Mouse (Mus musculus) c-Kit-positive CD71-positive TER-119-negative erythroid progenitor cells, embryonic 14.5 days (primary cell): ENCODE data around the gene Tmem11.
A peak's percentile ranks its signal among the peaks of the same experiment; 100 is the strongest.
"Not testable (repeated sequence)": the region's sequence is repeated elsewhere in the genome, so short reads cannot be mapped to it uniquely, and the experiment has no call there.

Experiments used
- DNase-seq: peaks from one replicate; pipeline ENCODE4 v3.0.0-alpha.2; 2013; ENCODE audit warnings: low read depth

Tmem11 gene

DNA sequence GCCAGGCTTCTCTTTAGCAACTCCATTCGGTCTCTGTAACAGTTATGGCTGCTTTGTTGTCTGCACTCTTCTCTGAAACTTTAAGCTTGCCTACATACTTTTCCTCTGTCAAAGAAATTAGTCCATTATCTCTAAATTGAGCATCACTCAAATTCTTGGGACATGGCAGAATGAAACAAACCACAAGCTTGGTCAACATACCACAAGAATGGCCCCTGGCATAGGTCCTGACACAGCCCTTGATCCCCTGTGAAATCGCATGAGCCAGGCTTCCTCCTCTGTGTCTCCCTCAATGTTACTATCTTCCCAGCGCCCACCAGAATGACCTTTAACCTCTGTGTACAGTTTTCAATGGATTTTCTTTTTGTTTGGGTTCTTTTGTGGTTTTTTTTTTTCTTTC, 3.3 kb upstream of the Tmem11 start:
- no peak for DNase-seq

DNA sequence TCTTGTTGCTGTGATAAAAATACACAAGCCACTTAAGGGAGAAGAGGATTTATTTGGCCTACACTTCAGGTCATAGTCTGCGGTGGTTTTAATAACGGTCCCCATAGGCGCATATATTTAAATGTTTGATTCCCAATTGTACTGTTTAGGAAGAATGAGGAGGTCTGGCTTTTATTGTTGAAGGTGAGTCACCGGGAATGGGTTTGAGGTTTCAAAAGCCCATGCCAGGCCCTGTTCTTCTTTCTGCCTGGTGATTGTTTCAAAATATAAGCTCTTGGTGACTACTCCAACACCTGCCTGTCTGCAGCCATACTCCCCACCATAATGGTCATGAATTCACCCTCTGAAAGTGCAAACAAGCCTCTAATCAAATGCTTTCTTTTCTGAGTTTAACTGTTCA, 1.5 kb upstream of the Tmem11 start:
- DNase-seq, result no peak

- peak; percentile 66 for DNase-seq
These were observed 351 bp upstream of the Tmem11 start for GRCm38 (mm10) chr11:60879423-60879822.

- DNase-seq, result peak; percentile 46
These were observed 938 bp downstream of the Tmem11 start for GRCm38 (mm10) chr11:60878056-60878612.

DNA sequence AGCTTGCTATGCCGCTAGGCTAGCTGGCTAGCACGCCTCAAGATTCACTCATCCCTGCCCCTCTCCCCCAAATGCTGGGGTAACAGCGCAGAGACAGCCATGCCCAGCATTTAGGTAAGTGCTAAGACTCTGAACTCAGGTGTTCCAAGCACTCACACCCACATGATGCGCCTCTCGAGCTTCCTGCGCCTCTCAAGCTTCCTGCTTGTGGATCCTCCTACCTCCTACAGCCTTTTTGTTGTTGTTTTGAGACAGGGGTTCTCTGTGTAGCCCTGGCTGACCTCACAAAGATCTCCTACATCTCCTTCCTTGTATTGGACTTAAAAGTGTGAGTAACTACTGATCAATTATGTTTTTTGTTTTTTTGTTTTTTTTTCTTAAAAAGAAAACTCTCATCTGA, 6.0 kb downstream of the Tmem11 start:
- no peak for DNase-seq

DNA sequence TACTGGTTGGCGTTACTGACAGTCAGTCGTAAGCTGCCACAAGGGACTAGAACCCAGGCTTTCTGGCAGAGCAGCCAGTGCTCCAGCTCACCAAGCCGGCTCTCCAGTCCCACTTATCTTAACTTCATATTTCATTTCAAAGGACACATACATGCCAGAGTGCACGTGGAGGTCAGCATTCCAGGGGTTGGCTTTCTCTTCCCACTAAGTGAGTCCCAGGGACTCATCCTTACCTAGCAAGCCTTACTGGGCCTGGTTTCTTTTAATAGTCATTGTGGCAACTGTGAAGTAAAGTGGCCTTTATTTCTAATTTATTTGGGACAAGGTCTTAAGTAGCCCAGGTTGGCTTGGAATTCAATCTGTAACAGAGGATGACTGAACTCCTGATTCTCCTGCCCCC, 7.7 kb downstream of the Tmem11 start:
- DNase-seq, result no peak

GRCm38 (mm10) chr11:60869471-60869870, 9.6 kb downstream of the Tmem11 start:
- DNase-seq, result not testable (repeated sequence)

DNA sequence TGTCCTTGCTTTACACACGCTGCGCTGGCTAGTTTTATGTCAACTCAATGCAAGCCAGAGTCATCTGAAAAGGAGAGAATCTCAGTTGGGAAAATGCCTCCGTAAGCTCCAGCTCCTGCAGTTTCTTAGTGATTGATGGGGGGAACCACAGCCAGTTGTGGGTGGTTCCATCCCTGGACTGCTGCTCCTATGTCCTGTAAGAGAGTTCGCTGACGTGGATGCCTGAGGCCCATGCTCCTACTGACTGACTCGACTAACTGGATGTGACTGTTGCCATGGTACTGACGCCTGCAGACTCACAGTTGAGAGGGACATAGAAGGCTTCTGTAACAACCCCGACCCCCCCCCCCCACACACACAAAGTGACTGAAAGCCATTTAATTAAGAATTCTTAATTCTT, 11.2 kb downstream of the Tmem11 start:
- DNase-seq, result no peak

- no peak for DNase-seq
These were observed 11.6 kb downstream of the Tmem11 start for GRCm38 (mm10) chr11:60867456-60867855.

- DNase-seq, result no peak
These were observed 13.1 kb downstream of the Tmem11 start for GRCm38 (mm10) chr11:60866021-60866420.

- no peak for DNase-seq
These were observed 14.2 kb downstream of the Tmem11 start for GRCm38 (mm10) chr11:60864916-60865315.

DNA sequence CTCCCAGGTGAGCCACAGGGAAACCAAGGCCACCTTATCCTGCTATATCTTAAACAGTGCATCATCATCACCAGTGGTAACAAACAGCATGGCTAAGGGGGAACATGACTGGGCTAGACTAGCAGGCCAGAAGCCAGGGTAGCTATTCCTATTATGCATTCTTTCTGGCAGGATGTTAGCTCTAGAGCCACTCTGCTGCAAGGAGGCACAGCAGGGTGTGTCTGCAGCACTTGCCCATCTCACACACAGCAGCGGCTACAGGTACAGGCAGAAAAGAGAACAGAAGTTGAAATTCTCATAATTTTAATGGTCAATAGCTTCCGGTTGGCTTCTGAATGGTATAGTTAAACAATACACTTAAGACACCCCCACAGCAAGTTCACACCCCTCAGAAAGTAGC, 14.9 kb downstream of the Tmem11 start:
- DNase-seq, result no peak

- DNase-seq, result no peak
These were observed 15.9 kb downstream of the Tmem11 start for GRCm38 (mm10) chr11:60863196-60863595.

DNA sequence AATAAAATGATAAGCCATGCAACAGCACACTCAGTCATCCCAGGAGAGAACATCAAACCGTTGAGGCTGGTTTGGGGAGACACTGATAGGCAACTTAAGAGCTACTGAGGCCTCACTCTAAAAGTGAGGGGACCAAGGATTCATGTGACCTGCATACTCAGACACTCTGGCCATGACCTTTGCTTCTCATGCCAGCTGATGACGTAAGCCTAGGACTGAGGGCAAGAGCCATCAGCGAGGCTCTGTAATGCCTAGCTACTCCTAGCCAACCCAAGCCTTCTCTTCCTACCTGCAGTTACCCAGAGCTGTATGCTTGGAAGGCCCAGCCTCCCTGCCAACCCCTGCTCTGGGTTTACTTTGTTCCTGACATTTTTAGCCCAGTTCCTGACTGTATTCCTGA, 17.1 kb downstream of the Tmem11 start:
- DNase-seq, result no peak

DNA sequence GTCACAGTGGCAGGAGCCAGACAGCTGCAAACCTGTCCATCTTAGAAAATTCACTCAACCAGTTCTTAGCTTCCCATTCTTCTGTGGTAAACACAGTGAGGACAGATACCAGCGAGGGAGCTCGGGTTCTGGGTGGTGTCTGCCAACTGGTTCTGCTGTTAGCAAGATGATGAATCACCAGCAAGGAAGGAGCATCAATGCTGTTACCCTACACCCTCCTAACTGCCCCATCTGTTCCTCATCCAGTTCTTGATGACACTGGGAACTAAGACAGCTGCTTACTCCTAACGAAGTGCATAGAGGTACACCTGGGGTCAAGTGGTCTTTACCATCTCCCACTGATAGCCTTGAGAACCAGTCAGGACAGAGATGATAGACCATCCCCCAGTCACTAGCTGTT, 22.5 kb downstream of the Tmem11 start:
- no peak for DNase-seq

DNA sequence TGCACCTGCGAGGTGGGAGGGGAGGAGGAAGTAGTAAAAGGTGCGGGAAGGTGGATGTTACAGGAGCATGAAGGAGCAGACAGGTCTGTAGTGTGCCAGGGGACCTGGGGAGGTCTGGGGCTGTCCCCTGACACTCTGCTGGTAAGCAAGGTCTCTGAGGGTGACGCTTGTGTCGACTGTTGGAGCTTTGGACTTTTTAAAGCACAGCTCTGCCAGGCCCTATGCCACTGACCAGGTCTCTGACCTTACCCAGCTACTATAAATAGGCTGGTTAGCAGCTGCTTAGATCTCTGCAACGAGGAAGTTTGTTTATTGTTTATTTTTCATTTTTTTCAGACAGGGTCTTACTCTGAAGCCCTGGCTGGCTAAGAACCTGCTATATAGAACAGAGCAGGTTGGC, 33.7 kb downstream of the Tmem11 start:
- DNase-seq, result no peak

- no peak for DNase-seq
These were observed 35.7 kb downstream of the Tmem11 start for GRCm38 (mm10) chr11:60843412-60843811.

GRCm38 (mm10) chr11:60841467-60842200, 37.4 kb downstream of the Tmem11 start:
- no peak for DNase-seq

DNA sequence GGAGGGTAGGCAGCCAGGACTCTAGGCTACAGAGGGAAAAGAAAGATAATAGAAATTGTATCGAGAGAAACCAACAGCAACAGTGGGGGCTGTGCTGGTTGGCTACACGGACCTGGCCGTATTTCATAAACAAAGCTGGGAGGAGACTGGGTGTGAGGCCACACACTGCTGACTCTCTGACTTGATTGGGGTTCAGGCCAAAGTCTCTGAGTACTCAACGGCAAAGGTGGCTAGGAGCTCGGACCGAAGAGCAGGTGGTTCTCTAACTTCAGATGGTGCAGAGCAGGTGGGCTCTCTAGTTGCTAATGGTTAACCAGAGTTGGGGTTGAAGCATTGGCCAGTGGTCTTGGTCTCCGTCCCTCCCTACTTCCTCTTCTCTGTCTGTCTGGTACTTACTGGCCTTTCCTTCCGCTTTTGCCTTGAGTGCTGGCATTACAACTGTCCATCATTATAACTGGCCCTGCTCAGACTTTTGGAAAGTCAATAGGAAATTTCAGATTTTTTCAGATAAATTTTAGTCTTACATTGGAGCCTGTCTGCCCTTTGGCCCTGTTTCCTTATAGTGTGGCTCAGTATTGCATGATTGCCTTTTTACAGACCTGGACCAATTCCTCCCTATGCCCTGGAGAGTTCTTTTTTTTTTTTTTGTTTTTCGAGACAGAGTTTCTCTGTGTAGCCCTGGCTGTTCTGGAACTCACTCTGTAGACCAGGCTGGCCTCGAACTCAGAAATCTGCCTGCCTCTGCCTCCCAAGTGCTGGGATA, 41.2 kb downstream of the Tmem11 start:
- no peak for DNase-seq

DNA sequence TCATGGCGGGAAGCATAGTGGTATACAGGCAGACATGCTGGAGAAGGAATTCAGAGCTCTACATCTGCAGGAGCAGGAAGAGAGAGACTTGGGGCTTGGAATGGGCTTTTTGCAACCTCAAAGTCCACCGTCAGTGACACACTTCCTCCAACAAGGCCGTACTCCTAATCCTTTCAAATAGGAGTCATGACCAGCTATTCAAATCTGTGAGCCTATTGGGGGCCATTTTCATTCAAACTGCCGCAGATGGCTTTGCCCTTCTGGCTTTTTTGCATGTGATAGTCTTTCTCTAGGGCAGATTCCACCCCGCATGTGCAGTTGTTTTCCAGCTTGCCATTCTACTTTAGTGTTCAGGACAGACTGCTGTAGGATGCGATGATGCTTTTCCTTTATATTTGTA, 42.2 kb downstream of the Tmem11 start:
- DNase-seq, result no peak

DNA sequence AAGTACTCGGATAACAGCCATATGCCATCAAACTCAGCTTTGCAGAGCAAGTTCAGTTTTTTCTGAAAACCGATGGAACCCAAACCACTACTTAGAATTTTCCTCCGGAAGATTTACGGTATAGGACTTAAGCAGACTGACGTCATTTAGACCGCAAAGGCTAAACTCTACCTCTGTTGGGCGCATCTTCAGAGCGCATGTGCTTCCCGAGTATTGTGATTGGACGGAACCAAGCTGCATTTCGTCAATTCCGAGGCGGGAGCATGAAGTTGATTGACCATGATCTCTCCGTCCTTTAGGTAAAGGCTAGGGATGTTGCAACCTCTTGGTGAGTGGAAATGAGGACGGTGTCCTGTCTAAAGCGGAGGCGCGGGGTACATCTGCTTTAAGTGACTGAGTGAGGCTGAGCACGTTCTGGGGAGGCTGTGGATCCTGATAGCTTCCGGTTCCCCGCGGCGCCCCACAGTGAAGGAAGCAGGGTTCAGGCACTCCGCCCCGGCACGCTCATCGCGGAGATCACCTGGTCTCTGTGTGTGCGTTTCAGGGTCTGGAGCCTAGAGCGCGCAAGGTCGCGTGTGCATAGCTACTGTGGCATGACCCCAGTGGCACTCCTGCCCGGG, 48.5 kb downstream of the Tmem11 start, which contains the start of gene Dhrs7b:
Dhrs7b (plus strand) TSS at position 199 of the 620 bp plus-strand sequence.
- peak; percentile 96 for DNase-seq

GRCm38 (mm10) chr11:60828903-60829302, 50.2 kb downstream of the Tmem11 start:
- DNase-seq, result no peak
